Mouse (Mus musculus): ENCODE data around the gene Gnl1. TPM values are rescaled to one million over a fixed set of nuclear protein-coding genes. Genes with fewer than 3 reads are reported as not detected.
"Not testable (repeated sequence)": the region's sequence is repeated elsewhere in the genome, so short reads cannot be mapped to it uniquely, and the experiment has no call there.

Gnl1 gene
- polyA plus RNA-seq, 1 experiment from 2014 or later, result 30.6 TPM

- Histone ChIP-seq H3K4me3 (ENCODE audit: low read depth, low read length) (no peak overlapping the region), H3K9ac (ENCODE audit: low read length) (no peak overlapping the region), H3K27me3 (ENCODE audit: control insufficient read depth, insufficient read depth, low read length) (no peaks in the 10 kb centered on the region), H3K9me3 (ENCODE audit: control insufficient read depth, low read length) (no peaks in the 10 kb centered on the region), H3K27ac (ENCODE audit: low read depth, low read length) (no peak overlapping the region), H3K36me3 (ENCODE audit: control insufficient read depth, insufficient read depth, low read length) (no peaks in the 10 kb centered on the region), H3K4me2 (no peak overlapping the region), H3K4me1 (ENCODE audit: control insufficient read depth, insufficient read depth, low read length) (no peaks in the 10 kb centered on the region)
- no peak for ATAC-seq (ENCODE audit: low FRiP score)
- peak; percentile 79 for DNase-seq (ENCODE audit: low spot score, missing footprints)
- 61% methylated on average over 7 of the region's 7 CpGs for WGBS
Observed at GRCm38 (mm10) chr17:36028879-36029619, 49.4 kb downstream of the Gnl1 start.

- WGBS, result 74% methylated on average over 2 of the region's 4 CpGs
- not testable (repeated sequence) for H3K9me3 ChIP-seq (ENCODE audit: control insufficient read depth, low read length); H3K4me1 ChIP-seq (ENCODE audit: control insufficient read depth, insufficient read depth, low read length); H3K4me2 ChIP-seq; H3K9ac ChIP-seq (ENCODE audit: low read length); ATAC-seq (ENCODE audit: low FRiP score); H3K27ac ChIP-seq (ENCODE audit: low read depth, low read length); H3K36me3 ChIP-seq (ENCODE audit: control insufficient read depth, insufficient read depth, low read length); H3K27me3 ChIP-seq (ENCODE audit: control insufficient read depth, insufficient read depth, low read length); H3K4me3 ChIP-seq (ENCODE audit: low read depth, low read length)
- peak; percentile 72 for DNase-seq (ENCODE audit: low spot score, missing footprints)
Observed at GRCm38 (mm10) chr17:36030046-36030702, 50.5 kb downstream of the Gnl1 start.

- DNase-seq (ENCODE audit: low spot score, missing footprints), result peak; percentile 62
- peak overlapping the region; percentile 14; the same call in 1 of the 2 replicates for H3K9ac ChIP-seq (ENCODE audit: low read length)
Observed at GRCm38 (mm10) chr17:36030703-36031582, 51.3 kb downstream of the Gnl1 start.

GRCm38 (mm10) chr17:36031583-36032331, 52.1 kb downstream of the Gnl1 start:
- peak overlapping the region; percentile 69 for H3K4me2 ChIP-seq
- not testable (repeated sequence) for H3K9me3 ChIP-seq (ENCODE audit: control insufficient read depth, low read length); H3K27me3 ChIP-seq (ENCODE audit: control insufficient read depth, insufficient read depth, low read length); H3K36me3 ChIP-seq (ENCODE audit: control insufficient read depth, insufficient read depth, low read length); H3K27ac ChIP-seq (ENCODE audit: low read depth, low read length); H3K4me1 ChIP-seq (ENCODE audit: control insufficient read depth, insufficient read depth, low read length)
- ATAC-seq (ENCODE audit: low FRiP score), result peak; percentile 74
- peak overlapping the region; percentile 60 for H3K9ac ChIP-seq (ENCODE audit: low read length)
- peak; percentile 95 for DNase-seq (ENCODE audit: low spot score, missing footprints)
- under 1% methylated on average over 40 of the region's 40 CpGs for WGBS
- H3K4me3 ChIP-seq (ENCODE audit: low read depth, low read length), result peak overlapping the region; percentile 37

More at GRCm38 (mm10) chr17:36030703-36031582, 51.3 kb downstream of the Gnl1 start:
- not testable (repeated sequence) for H3K27me3 ChIP-seq (ENCODE audit: control insufficient read depth, insufficient read depth, low read length); H3K36me3 ChIP-seq (ENCODE audit: control insufficient read depth, insufficient read depth, low read length); H3K9me3 ChIP-seq (ENCODE audit: control insufficient read depth, low read length); H3K4me1 ChIP-seq (ENCODE audit: control insufficient read depth, insufficient read depth, low read length); H3K27ac ChIP-seq (ENCODE audit: low read depth, low read length)
- 49% methylated on average over 7 of the region's 8 CpGs for WGBS
- H3K4me2 ChIP-seq, result peak overlapping the region; percentile 69
- peak overlapping the region; percentile 37; the same call in 1 of the 2 replicates for H3K4me3 ChIP-seq (ENCODE audit: low read depth, low read length)
- 0 out of 2 replicates have a peak, but pooled peaks have one; percentile 15 for ATAC-seq (ENCODE audit: low FRiP score)

- not testable (repeated sequence) for H3K4me1 ChIP-seq (ENCODE audit: control insufficient read depth, insufficient read depth, low read length); H3K9me3 ChIP-seq (ENCODE audit: control insufficient read depth, low read length); H3K27ac ChIP-seq (ENCODE audit: low read depth, low read length); H3K36me3 ChIP-seq (ENCODE audit: control insufficient read depth, insufficient read depth, low read length); H3K27me3 ChIP-seq (ENCODE audit: control insufficient read depth, insufficient read depth, low read length)
- peak; percentile 33; the same call in 1 of the 2 replicates for ATAC-seq (ENCODE audit: low FRiP score)
- H3K4me3 ChIP-seq (ENCODE audit: low read depth, low read length), result peak within 1 kb of the TSS; percentile 37
- peak; percentile 88 for DNase-seq (ENCODE audit: low spot score, missing footprints)
- H3K4me2 ChIP-seq, result peak within 1 kb of the TSS; percentile 69
- 1% methylated on average over 25 of the region's 25 CpGs for WGBS
- H3K9ac ChIP-seq (ENCODE audit: low read length), result peak within 1 kb of the TSS; percentile 60
Observed at GRCm38 (mm10) chr17:36032351-36032875, 52.8 kb downstream of the Gnl1 start, which contains the start of gene H2-T23. TSS of gene H2-T23 (minus strand) at chr17:36032855.

GRCm38 (mm10) chr17:36034524-36034923, 54.9 kb downstream of the Gnl1 start:
- H3K4me1 ChIP-seq (ENCODE audit: control insufficient read depth, insufficient read depth, low read length); H3K4me2 ChIP-seq; H3K9ac ChIP-seq (ENCODE audit: low read length); H3K27me3 ChIP-seq (ENCODE audit: control insufficient read depth, insufficient read depth, low read length); H3K4me3 ChIP-seq (ENCODE audit: low read depth, low read length); H3K36me3 ChIP-seq (ENCODE audit: control insufficient read depth, insufficient read depth, low read length); H3K27ac ChIP-seq (ENCODE audit: low read depth, low read length); H3K9me3 ChIP-seq (ENCODE audit: control insufficient read depth, low read length); ATAC-seq (ENCODE audit: low FRiP score): not testable (repeated sequence)
- WGBS, result 62% methylated on average over 3 of the region's 3 CpGs
- peak; percentile 69 for DNase-seq (ENCODE audit: low spot score, missing footprints)

- H3K36me3 ChIP-seq (ENCODE audit: control insufficient read depth, insufficient read depth, low read length); H3K9me3 ChIP-seq (ENCODE audit: control insufficient read depth, low read length); H3K4me3 ChIP-seq (ENCODE audit: low read depth, low read length); H3K9ac ChIP-seq (ENCODE audit: low read length); ATAC-seq (ENCODE audit: low FRiP score); H3K4me2 ChIP-seq; H3K27ac ChIP-seq (ENCODE audit: low read depth, low read length); H3K27me3 ChIP-seq (ENCODE audit: control insufficient read depth, insufficient read depth, low read length); H3K4me1 ChIP-seq (ENCODE audit: control insufficient read depth, insufficient read depth, low read length): not testable (repeated sequence)
- WGBS, result 36% methylated on average over 3 of the region's 3 CpGs
- DNase-seq (ENCODE audit: low spot score, missing footprints), result peak; percentile 86
Observed at GRCm38 (mm10) chr17:36035010-36035638, 55.5 kb downstream of the Gnl1 start.

- not testable (repeated sequence) for H3K9me3 ChIP-seq (ENCODE audit: control insufficient read depth, low read length); ATAC-seq (ENCODE audit: low FRiP score); H3K27ac ChIP-seq (ENCODE audit: low read depth, low read length); H3K4me2 ChIP-seq; H3K27me3 ChIP-seq (ENCODE audit: control insufficient read depth, insufficient read depth, low read length); H3K4me1 ChIP-seq (ENCODE audit: control insufficient read depth, insufficient read depth, low read length); H3K4me3 ChIP-seq (ENCODE audit: low read depth, low read length); H3K36me3 ChIP-seq (ENCODE audit: control insufficient read depth, insufficient read depth, low read length); H3K9ac ChIP-seq (ENCODE audit: low read length)
- 87% methylated on average over 13 of the region's 13 CpGs for WGBS
- DNase-seq (ENCODE audit: low spot score, missing footprints), result peak; percentile 72
Observed at GRCm38 (mm10) chr17:36036126-36036525, 56.5 kb downstream of the Gnl1 start.

Data from midbrain, embryonic 11.5 days (tissue).